Mouse (Mus musculus) NIH3T3 (cell line): ENCODE data around the gene Tnfsf14.
A peak's percentile ranks its signal among the peaks of the same experiment; 100 is the strongest.

ENCODE experiments used
- DNase-seq: peaks from one replicate; pipeline ENCODE4 v3.0.0-alpha.2; 2012; ENCODE audit warnings: low read depth

Tnfsf14 gene

GRCm38 (mm10) chr17:57194041-57194507, at the start of gene Tnfsf14:
Tnfsf14 (minus strand) TSS chr17:57194177.
- no peak for DNase-seq

- DNase-seq: no peak
Observed at GRCm38 (mm10) chr17:57237181-57237580, 43.2 kb upstream of the Tnfsf14 start.

- DNase-seq: no peak
Observed at GRCm38 (mm10) chr17:57235803-57236202, 41.8 kb upstream of the Tnfsf14 start.

GRCm38 (mm10) chr17:57234254-57234928, 40.4 kb upstream of the Tnfsf14 start:
- peak; percentile 32 for DNase-seq

GRCm38 (mm10) chr17:57233038-57233437, 39.1 kb upstream of the Tnfsf14 start:
- DNase-seq: no peak

- no peak for DNase-seq
Observed at GRCm38 (mm10) chr17:57232200-57232599, 38.2 kb upstream of the Tnfsf14 start.

GRCm38 (mm10) chr17:57231321-57231771, 37.4 kb upstream of the Tnfsf14 start:
- peak; percentile 83 for DNase-seq

- peak; percentile 81 for DNase-seq
Observed at GRCm38 (mm10) chr17:57230728-57231125, 36.8 kb upstream of the Tnfsf14 start.

- DNase-seq: no peak
Observed at GRCm38 (mm10) chr17:57229851-57230727, 36.1 kb upstream of the Tnfsf14 start.

GRCm38 (mm10) chr17:57228873-57229272, 34.9 kb upstream of the Tnfsf14 start:
- no peak for DNase-seq

- DNase-seq: peak; percentile 53
Observed at GRCm38 (mm10) chr17:57228014-57228413, 34.0 kb upstream of the Tnfsf14 start, which contains the start of gene C3. C3 (minus strand) TSS chr17:57228136.

GRCm38 (mm10) chr17:57227468-57227867, 33.5 kb upstream of the Tnfsf14 start:
- DNase-seq: no peak

- DNase-seq: no peak
Observed at GRCm38 (mm10) chr17:57223313-57223712, 29.3 kb upstream of the Tnfsf14 start.

- DNase-seq: no peak
Observed at GRCm38 (mm10) chr17:57221911-57222310, 27.9 kb upstream of the Tnfsf14 start.

GRCm38 (mm10) chr17:57219884-57220207, 25.9 kb upstream of the Tnfsf14 start:
- DNase-seq: peak; percentile 74

GRCm38 (mm10) chr17:57219167-57219883, 25.3 kb upstream of the Tnfsf14 start:
- DNase-seq: peak; percentile 89

- no peak for DNase-seq
Observed at GRCm38 (mm10) chr17:57218335-57218900, 24.4 kb upstream of the Tnfsf14 start.

GRCm38 (mm10) chr17:57214676-57215387, 20.9 kb upstream of the Tnfsf14 start:
- no peak for DNase-seq

GRCm38 (mm10) chr17:57211501-57211900, 17.5 kb upstream of the Tnfsf14 start:
- DNase-seq: no peak

GRCm38 (mm10) chr17:57209330-57209729, 15.4 kb upstream of the Tnfsf14 start:
- DNase-seq: no peak

GRCm38 (mm10) chr17:57207938-57208337, 14.0 kb upstream of the Tnfsf14 start:
- peak; percentile 58 for DNase-seq
